Mouse (Mus musculus) left cerebral cortex, postnatal 14 days (tissue): Measurements from ENCODE around the gene 4921517D22Rik. TPM values are rescaled to one million over a fixed set of nuclear protein-coding genes. Genes with fewer than 3 reads are reported as not detected.

Experiments used
- DNase-seq, 2 experiments: peaks; one replicate each; pipeline ENCODE4 v3.0.0; 2021 to 2022; ENCODE audit warnings: low spot score in 2 of 2, mixed read lengths in 1 of 2
- intact Hi-C: fragments of 180-260 bp; cut with DNase I; formaldehyde crosslinking; loops from one replicate; pipeline ENCODE4 v1.15.1; 2025
- total RNA-seq, 2 experiments: library from RNA; stranded (reverse); gene quantifications; 2 replicates each; pipeline ENCODE4 v1.2.3; 2021

The 4921517D22Rik gene
- total RNA-seq, 2 experiments from 2014 or later, result not detected

DNA sequence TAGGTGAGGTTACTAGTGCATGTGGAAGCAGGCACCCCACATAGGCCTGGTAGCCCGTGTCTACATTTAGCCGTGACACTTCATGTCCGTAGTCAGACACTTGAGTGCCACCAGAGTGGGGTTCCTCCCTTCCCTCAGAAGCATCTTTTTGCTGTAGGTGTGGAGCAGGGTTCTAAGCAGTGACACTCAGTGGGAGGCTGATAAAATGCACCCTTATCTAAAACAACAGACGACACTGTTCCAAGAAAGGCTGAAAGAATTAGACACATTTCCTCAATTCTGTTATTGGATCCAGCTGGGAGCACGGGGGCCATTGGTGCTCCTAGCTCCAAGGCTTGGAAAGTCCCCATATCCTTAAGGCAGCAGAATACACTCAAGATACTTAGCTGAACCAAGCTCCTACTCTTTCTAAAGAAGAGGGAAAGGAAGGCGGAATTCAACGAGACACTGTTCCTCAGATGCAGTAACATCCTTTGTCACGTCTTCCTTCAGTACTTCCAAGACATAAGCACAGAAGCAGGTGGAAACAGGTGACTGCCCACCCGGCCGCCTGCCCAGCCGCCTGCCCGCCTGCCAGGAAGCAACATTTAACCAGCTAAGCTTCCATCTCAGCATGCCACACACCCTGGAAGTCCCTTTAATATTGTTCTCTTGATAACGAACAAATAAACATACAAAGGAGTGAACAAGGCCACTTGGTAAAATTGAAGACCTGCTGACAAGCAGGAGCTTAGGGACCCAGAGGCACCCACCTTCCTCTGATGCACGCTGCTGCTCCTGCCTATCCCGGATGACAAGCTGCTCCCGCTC lies 54.3 kb downstream of the 4921517D22Rik start:
- intact Hi-C loops, result loop anchor here (5.0 kb wide), 1 partner anchor 88 kb away; no protein-coding TSS in a partner anchor
- no peak for DNase-seq

DNA sequence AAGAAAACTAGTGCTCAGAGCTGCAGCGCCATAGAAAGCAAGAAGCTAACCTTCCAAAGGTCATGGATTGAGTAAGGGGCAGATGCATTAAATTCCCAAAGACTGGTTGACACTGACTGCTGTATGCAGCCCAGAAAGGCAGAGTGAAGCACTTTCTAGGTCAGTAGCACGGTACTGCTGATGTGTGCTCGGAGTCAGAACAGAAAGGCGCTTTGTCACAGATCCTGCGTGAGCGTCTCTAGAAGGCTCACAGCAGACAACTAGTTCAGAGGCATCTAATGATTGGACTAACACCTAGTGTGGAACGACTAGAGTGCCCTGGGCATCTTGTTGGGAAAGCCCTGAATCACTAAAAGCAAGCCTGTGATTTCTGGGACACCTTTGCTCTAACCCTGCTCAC lies 56.1 kb downstream of the 4921517D22Rik start:
- intact Hi-C loops, result loop anchor here (5.0 kb wide), 1 partner anchor 90 kb away; no protein-coding TSS in a partner anchor

More for the DNA sequence above, 56.1 kb downstream of the 4921517D22Rik start:
- no peak for DNase-seq

Other genes with a start within 250 kb of the 4921517D22Rik start
- gene Agtpbp1, start 108.9 kb downstream of the 4921517D22Rik start, total RNA-seq, result 100 to 1,000 TPM; 326 to 365 TPM
- gene Naa35, start 108.8 kb downstream of the 4921517D22Rik start, total RNA-seq, result 10 to 100 TPM; 89.8 to 98.0 TPM
- 10 to 100 TPM; 15.5 to 15.6 TPM for gene Golm1, start 18.3 kb downstream of the 4921517D22Rik start, total RNA-seq
- under 1 TPM; 0.13 to 0.18 TPM for gene Spata31d1a, start 16.2 kb upstream of the 4921517D22Rik start, total RNA-seq
- gene Spata31d1b, start 18.2 kb upstream of the 4921517D22Rik start, total RNA-seq, result not detected
- gene Spata31d1d, start 37.6 kb upstream of the 4921517D22Rik start, total RNA-seq, result under 1 TPM in 1 of 2 experiments, not detected in 1; 0.08 TPM
- gene 1700014D04Rik, start 52.6 kb upstream of the 4921517D22Rik start, total RNA-seq, result 1 to 10 TPM; 1.0 to 1.1 TPM
- 100 to 1,000 TPM; 119 to 121 TPM for gene Isca1, start 75.7 kb upstream of the 4921517D22Rik start, total RNA-seq
- gene Gm49354, start 88.1 kb upstream of the 4921517D22Rik start, total RNA-seq, result not detected
- gene Tut7, start 129.0 kb upstream of the 4921517D22Rik start, total RNA-seq, result 10 to 100 TPM; 60.9 to 66.6 TPM